Comparison of ENCODE assay signal across 29 mouse cellular contexts in the genomic region with DNA sequence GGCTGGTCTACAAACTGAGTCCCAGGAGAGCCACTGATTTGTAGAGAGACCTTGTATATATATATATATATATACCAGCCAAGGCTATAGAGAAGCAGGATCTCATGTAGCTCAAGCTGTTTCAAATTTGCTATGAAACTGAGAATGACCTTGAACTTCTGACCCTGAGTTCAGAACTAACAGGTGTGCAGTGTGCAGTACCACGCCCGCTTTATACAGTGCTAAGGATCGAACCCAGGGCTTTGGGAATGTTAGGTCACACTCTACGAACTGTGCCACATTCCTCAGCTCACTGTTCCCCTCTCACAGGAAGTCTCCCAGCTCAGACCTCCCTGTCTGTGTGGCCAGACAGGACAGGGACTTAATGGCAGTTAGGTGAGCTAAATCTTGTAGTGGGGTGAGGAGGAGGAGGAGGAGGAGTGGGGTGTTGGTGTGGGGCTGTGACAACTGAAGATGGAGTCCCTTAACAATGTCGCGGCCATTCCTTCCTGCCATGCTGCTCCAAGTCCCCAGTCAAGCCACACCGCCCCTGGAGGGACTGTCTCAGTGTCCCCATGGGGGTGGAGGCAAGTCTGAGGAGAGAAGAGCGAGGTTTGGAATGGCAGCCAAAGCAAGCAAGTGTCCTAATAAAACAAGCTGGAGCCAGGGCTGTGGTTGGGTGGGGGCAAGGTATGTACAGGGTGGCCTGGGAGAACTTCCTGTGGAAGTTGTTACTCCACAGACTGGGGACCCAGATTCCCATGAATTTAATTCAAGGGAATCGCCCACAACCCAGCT. TPM values are rescaled to one million over a fixed set of nuclear protein-coding genes. Genes with fewer than 3 reads are reported as not detected.
DNase-seq lines count a peak whose midpoint lies in the region; ATAC-seq lines count a peak whose summit lies in the region.
"Had no signal": no experiment of that assay in that cellular context is flagged by ENCODE, and none has a peak within 500 bp of the region (broad histone marks: within the 10 kb centered on the region; RNA-seq: fewer than 3 reads in every experiment).

No protein-coding gene starts in this region.

- H3K9ac ChIP-seq in heart, embryonic 13.5 days: no peak overlapping the region
- H3K9ac ChIP-seq in liver, embryonic 13.5 days: peak overlapping the region; percentile 68
- H3K9ac ChIP-seq in forebrain, embryonic 12.5 days: no peak overlapping the region
- H3K9ac ChIP-seq: forebrain, embryonic 15.5 days; hindbrain, embryonic 13.5 days; limb, embryonic 12.5 days; midbrain, embryonic 15.5 days; neural tube, embryonic 15.5 days had no signal

- intact Hi-C loops in heart, postnatal 14 days (cut with DNase I): no loop called here

- peaks cover 12% of the 10 kb centered on the region; the same call in 1 of the 2 replicates for H3K4me1 ChIP-seq in heart, embryonic 13.5 days
- peaks cover 74% of the 10 kb centered on the region for H3K4me1 ChIP-seq in liver, embryonic 13.5 days (replicated peaks)
- H3K4me1 ChIP-seq in forebrain, embryonic 12.5 days: no peaks in the 10 kb centered on the region
- H3K4me1 ChIP-seq: forebrain, embryonic 15.5 days; hindbrain, embryonic 13.5 days; limb, embryonic 12.5 days; midbrain, embryonic 15.5 days; neural tube, embryonic 15.5 days had no signal

- WGBS in heart, embryonic 13.5 days: 70% methylated on average over 9 of the region's 9 CpGs
- WGBS in liver, embryonic 13.5 days (ENCODE audit: insufficient replicate concordance): 70% methylated on average over 9 of the region's 9 CpGs
- 82% methylated on average over 9 of the region's 9 CpGs for WGBS in forebrain, embryonic 12.5 days

- peak overlapping the region; percentile 32; the same call in 1 of the 2 replicates for H3K4me2 ChIP-seq in heart, embryonic 13.5 days
- H3K4me2 ChIP-seq in liver, embryonic 13.5 days: peak overlapping the region; percentile 28
- no peak overlapping the region for H3K4me2 ChIP-seq in forebrain, embryonic 12.5 days
- H3K4me2 ChIP-seq: forebrain, embryonic 15.5 days; hindbrain, embryonic 13.5 days; limb, embryonic 12.5 days; midbrain, embryonic 15.5 days; neural tube, embryonic 15.5 days had no signal

- no peaks in the 10 kb centered on the region for H3K9me3 ChIP-seq in heart, embryonic 13.5 days
- H3K9me3 ChIP-seq in liver, embryonic 13.5 days (replicated peaks): no peaks in the 10 kb centered on the region
- no peaks in the 10 kb centered on the region for H3K9me3 ChIP-seq in forebrain, embryonic 12.5 days
- H3K9me3 ChIP-seq: forebrain, embryonic 15.5 days; G1E; hindbrain, embryonic 13.5 days; limb, embryonic 12.5 days; midbrain, embryonic 15.5 days; neural tube, embryonic 15.5 days had no signal

- DNase-seq in heart, postnatal 14 days: no peak
- peak; percentile 79 for DNase-seq in R1 (ENCODE audit: low read depth, low spot score)
- DNase-seq in liver, embryonic 13.5 days: no peak
- no peak for DNase-seq in kidney, adult 8-10 months
- no peak for DNase-seq in cerebellum, adult 11 months
- DNase-seq: adrenal gland, postnatal 14 days; B cell, adult 2 months; cerebellum, adult 18-20 months; cerebellum, postnatal 10 days; gastrocnemius, postnatal 36 days; heart, postnatal 4 days; kidney, postnatal 25 days; lung, adult 18-20 months; spleen, adult 18-20 months; thymus, postnatal 14 days had no signal

- no peak for ATAC-seq in heart, embryonic 13.5 days (ENCODE audit: extremely low read depth, insufficient number of reproducible peaks, low FRiP score, low TSS enrichment)
- no peak for ATAC-seq in liver, embryonic 13.5 days (ENCODE audit: low read depth)
- no peak for ATAC-seq in forebrain, embryonic 12.5 days (ENCODE audit: low FRiP score)
- ATAC-seq: forebrain, embryonic 15.5 days; intestine, embryonic 16.5 days; lung, postnatal 0 days; midbrain, embryonic 15.5 days had no signal

- H3K4me3 ChIP-seq in heart, embryonic 13.5 days: no peak overlapping the region
- no peak overlapping the region for H3K4me3 ChIP-seq in liver, embryonic 13.5 days (replicated peaks)
- H3K4me3 ChIP-seq in forebrain, embryonic 12.5 days (replicated peaks): no peak overlapping the region
- H3K4me3 ChIP-seq: forebrain, embryonic 15.5 days; hindbrain, embryonic 13.5 days; limb, embryonic 12.5 days; midbrain, embryonic 15.5 days; neural tube, embryonic 15.5 days had no signal

- H3K27ac ChIP-seq in heart, embryonic 13.5 days (replicated peaks): 0 out of 2 replicates have a peak overlapping the region, but pooled peaks have one; percentile 12
- peak overlapping the region; percentile 98 for H3K27ac ChIP-seq in liver, embryonic 13.5 days
- H3K27ac ChIP-seq in forebrain, embryonic 12.5 days: no peak overlapping the region
- H3K27ac ChIP-seq: forebrain, embryonic 15.5 days; hindbrain, embryonic 13.5 days; limb, embryonic 12.5 days; macrophage; midbrain, embryonic 15.5 days; neural tube, embryonic 15.5 days had no signal

- H3K36me3 ChIP-seq in heart, embryonic 13.5 days: no peaks in the 10 kb centered on the region
- peaks cover 14% of the 10 kb centered on the region for H3K36me3 ChIP-seq in liver, embryonic 13.5 days
- H3K36me3 ChIP-seq in forebrain, embryonic 12.5 days (replicated peaks): no peaks in the 10 kb centered on the region
- H3K36me3 ChIP-seq: forebrain, embryonic 15.5 days; G1E; hindbrain, embryonic 13.5 days; limb, embryonic 12.5 days; midbrain, embryonic 15.5 days; neural tube, embryonic 15.5 days had no signal

- peaks cover 13% of the 10 kb centered on the region for H3K27me3 ChIP-seq in heart, embryonic 13.5 days (replicated peaks)
- H3K27me3 ChIP-seq in liver, embryonic 13.5 days: peaks cover 23% of the 10 kb centered on the region
- H3K27me3 ChIP-seq in forebrain, embryonic 12.5 days: 0 out of 2 replicates have a peak, but pooled peaks cover 6% of the 10 kb centered on the region
- H3K27me3 ChIP-seq: forebrain, embryonic 15.5 days; midbrain, embryonic 15.5 days; neural tube, embryonic 15.5 days had no signal

RNA-seq across cellular contexts. Expression of a gene that starts 1.7 kb away (rescaled TPM):
- polyA plus RNA-seq in heart, embryonic 13.5 days (2015; fragmentation: Nextera tagmentation; extraction: Ambion mirVana): 47.2 and 59.5 TPM in 2 replicates
- 10 to 100 TPM; 22.7 to 23.0 TPM for total RNA-seq in heart, postnatal 14 days (2021)
- 734 and 914 TPM in 2 replicates for polyA plus RNA-seq in liver, embryonic 13.5 days (2015; fragmentation: Nextera tagmentation; extraction: Ambion mirVana)
- 21.2 and 25.7 TPM in 2 replicates for polyA plus RNA-seq in forebrain, embryonic 12.5 days (2016; fragmentation: Nextera tagmentation; extraction: Ambion mirVana)
- polyA plus RNA-seq: macrophage; urinary bladder, adult 2 months had no signal

RNA-seq across cellular contexts. Expression of a gene that starts 25.5 kb away (rescaled TPM):
- 1.1 and 1.7 TPM in 2 replicates for polyA plus RNA-seq in heart, embryonic 13.5 days (2015; fragmentation: Nextera tagmentation; extraction: Ambion mirVana)
- total RNA-seq in heart, postnatal 14 days (2021): under 1 TPM in 1 of 2 experiments, not detected in 1; 0.29 TPM
- polyA plus RNA-seq in liver, embryonic 13.5 days (2015; fragmentation: Nextera tagmentation; extraction: Ambion mirVana): 1.5 and 1.7 TPM in 2 replicates
- polyA plus RNA-seq in forebrain, embryonic 12.5 days (2016; fragmentation: Nextera tagmentation; extraction: Ambion mirVana): 103 and 113 TPM in 2 replicates
- total RNA-seq: gastrocnemius, adult 18-20 months; gastrocnemius, postnatal 36 days; megakaryocyte-erythroid progenitor cell, adult 5-6 weeks had no signal
- polyA plus RNA-seq: G1E had no signal

RNA-seq across cellular contexts. Expression of a gene that starts 40.1 kb away (rescaled TPM):
- polyA plus RNA-seq in heart, embryonic 13.5 days (2015; fragmentation: Nextera tagmentation; extraction: Ambion mirVana): 287 and 294 TPM in 2 replicates
- total RNA-seq in heart, postnatal 14 days (2021): 100 to 1,000 TPM; 163 to 176 TPM
- polyA plus RNA-seq in liver, embryonic 13.5 days (2015; fragmentation: Nextera tagmentation; extraction: Ambion mirVana): 388 and 390 TPM in 2 replicates
- polyA plus RNA-seq in forebrain, embryonic 12.5 days (2016; fragmentation: Nextera tagmentation; extraction: Ambion mirVana): 173 TPM in 2 replicates

RNA-seq across cellular contexts. Expression of a gene that starts 48.1 kb away (rescaled TPM):
- polyA plus RNA-seq in heart, embryonic 13.5 days (2015; fragmentation: Nextera tagmentation; extraction: Ambion mirVana): 51.1 and 53.1 TPM in 2 replicates
- total RNA-seq in heart, postnatal 14 days (2021): 10 to 100 TPM; 60.1 to 69.7 TPM
- 70.0 and 81.5 TPM in 2 replicates for polyA plus RNA-seq in liver, embryonic 13.5 days (2015; fragmentation: Nextera tagmentation; extraction: Ambion mirVana)
- polyA plus RNA-seq in forebrain, embryonic 12.5 days (2016; fragmentation: Nextera tagmentation; extraction: Ambion mirVana): 111 and 121 TPM in 2 replicates

Comparison
In these comparisons a context has a peak if more than half of its experiments do, and no peak if none do; other contexts are left out.
1. RNA of a gene that starts 1.7 kb away (polyA plus RNA-seq): 734 to 914 TPM in liver, embryonic 13.5 days; 47.2 to 59.5 TPM in heart, embryonic 13.5 days and 21.2 to 25.7 TPM in forebrain, embryonic 12.5 days; every median in the first group is over 10 times any median in the second.
2. RNA of a gene that starts 25.5 kb away (polyA plus RNA-seq): 103 to 113 TPM in forebrain, embryonic 12.5 days; 1.5 to 1.7 TPM in liver, embryonic 13.5 days and 1.1 to 1.7 TPM in heart, embryonic 13.5 days; every median in the first group is over 10 times any median in the second.